Mouse (Mus musculus) midbrain, embryonic 13.5 days (tissue): ENCODE measurements around the gene Filip1. TPM values are rescaled to one million over a fixed set of nuclear protein-coding genes. Genes with fewer than 3 reads are reported as not detected.

ENCODE experiments used
- ATAC-seq: fragments of 200-750 bp; cut with Nextera tagmentation; 2 replicates; pipeline ENCODE4 v1.8.0; 2017; ENCODE audit warnings: mild to moderate bottlenecking, moderate TSS enrichment, moderate library complexity
- H3K27ac ChIP-seq: fragments of 300-500 bp; sonication (generic); 2 replicates; pipeline ENCODE4 v1.5.1; 2015; ENCODE audit warnings: inconsistent platforms, mild to moderate bottlenecking, moderate library complexity
- H3K27me3 ChIP-seq: fragments of 300-500 bp; sonication (generic); 2 replicates; pipeline ENCODE4 v1.6.1; 2015; ENCODE audit warnings: mild to moderate bottlenecking, inconsistent platforms
- H3K36me3 ChIP-seq: fragments of 300-500 bp; sonication (generic); 2 replicates; pipeline ENCODE4 v1.6.1; 2015; ENCODE audit warnings: mild to moderate bottlenecking, inconsistent platforms
- H3K4me1 ChIP-seq: fragments of 300-500 bp; sonication (generic); replicated peaks from 2 replicates; pipeline ENCODE4 v1.6.1; 2015; ENCODE audit warnings: inconsistent platforms
- H3K4me2 ChIP-seq: fragments of 300-500 bp; sonication (generic); replicated peaks from 2 replicates; pipeline ENCODE4 v1.6.1; 2015; ENCODE audit warnings: moderate library complexity, mild to moderate bottlenecking, inconsistent platforms
- H3K4me3 ChIP-seq: fragments of 300-500 bp; sonication (generic); replicated peaks from 2 replicates; pipeline ENCODE4 v1.5.1; 2015; ENCODE audit warnings: mild to moderate bottlenecking, inconsistent platforms
- H3K9ac ChIP-seq: fragments of 300-500 bp; sonication (generic); replicated peaks from 2 replicates; pipeline ENCODE4 v1.6.1; 2015; ENCODE audit warnings: mild to moderate bottlenecking, inconsistent platforms
- H3K9me3 ChIP-seq: fragments of 300-500 bp; sonication (generic); 2 replicates; pipeline ENCODE4 v1.6.1; 2016; ENCODE audit warnings: mild to moderate bottlenecking, inconsistent platforms
- WGBS: fragments of 180-500 bp; shearing (Covaris S2); methylation state at CpG from one replicate; pipeline ENCODE4 v1.1.7; 2015; 5-methylcytosine and 5-hydroxymethylcytosine counted together
- polyA plus RNA-seq: library from polyadenylated mRNA; unstranded; fragments of >200 nt; fragmentation: Nextera tagmentation; extraction: Ambion mirVana; gene quantifications from 2 replicates; pipeline ENCODE4 v1.2.1, GENCODE M21; 2015

The Filip1 gene
- polyA plus RNA-seq, 1 experiment from 2014 or later, result 5.0 TPM

GRCm38 (mm10) chr9:79766991-79767545, 245.6 kb downstream of the Filip1 start:
- Histone ChIP-seq H3K27ac (no peak overlapping the region), H3K9ac (no peak overlapping the region), H3K4me2 (no peak overlapping the region), H3K9me3 (no peaks in the 10 kb centered on the region), H3K36me3 (peaks cover 9% of the 10 kb centered on the region; the same call in 1 of the 2 replicates), H3K4me1 (no peaks in the 10 kb centered on the region), H3K27me3 (no peaks in the 10 kb centered on the region), H3K4me3 (no peak overlapping the region)
- 96% methylated on average over 5 of the region's 5 CpGs for WGBS
- ATAC-seq, result no peak

GRCm38 (mm10) chr9:79765329-79765728, 247.3 kb downstream of the Filip1 start:
- WGBS, result 87% methylated on average over 4 of the region's 4 CpGs
- peaks cover 2% of the 10 kb centered on the region; the same call in 1 of the 2 replicates for H3K4me1 ChIP-seq
- no peak overlapping the region for H3K4me3 ChIP-seq
- H3K9ac ChIP-seq, result no peak overlapping the region
- ATAC-seq, result no peak
- H3K9me3 ChIP-seq, result no peaks in the 10 kb centered on the region
- no peak overlapping the region for H3K4me2 ChIP-seq
- H3K27ac ChIP-seq, result no peak overlapping the region
- no peaks in the 10 kb centered on the region for H3K27me3 ChIP-seq
- H3K36me3 ChIP-seq, result peaks cover 1% of the 10 kb centered on the region; the same call in 1 of the 2 replicates

Other genes starting within 250 kb of the Filip1 start
- gene Tmem30a, start 219.3 kb downstream of the Filip1 start, polyA plus RNA-seq, result 109 TPM in 2 replicates
- 57.7 and 63.6 TPM in 2 replicates for gene Senp6, start 54.1 kb upstream of the Filip1 start, polyA plus RNA-seq
- gene Myo6, start 152.2 kb upstream of the Filip1 start, polyA plus RNA-seq, result 15.4 and 17.1 TPM in 2 replicates